Mouse (Mus musculus): Measurements from ENCODE around the gene Lrrc4c.

DNA sequence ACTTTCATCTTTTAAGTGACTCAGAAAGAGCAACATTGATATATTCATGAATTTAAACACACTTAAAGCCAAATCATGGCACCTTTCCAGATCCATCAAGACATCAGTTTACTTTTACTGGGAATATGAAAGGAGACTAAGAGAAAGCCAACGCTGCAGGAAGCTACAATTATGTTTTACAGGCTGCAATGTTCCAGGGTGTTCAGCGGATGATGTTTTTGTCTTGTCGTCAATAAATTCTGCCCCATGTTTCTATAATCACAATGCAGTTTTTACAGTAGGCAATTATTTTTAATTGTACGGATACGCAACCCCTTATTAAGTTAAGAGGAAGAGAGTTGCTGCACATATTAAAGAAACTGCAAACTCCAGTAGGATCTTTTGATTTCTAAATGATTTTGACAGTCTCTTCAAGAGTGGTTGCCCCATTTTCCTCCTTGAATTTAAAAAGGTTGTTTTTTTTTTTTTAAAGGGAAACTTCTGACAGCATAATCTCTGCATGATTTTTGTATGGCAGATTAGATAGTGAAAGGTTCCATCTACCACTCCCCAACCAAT lies 532.9 kb downstream of the Lrrc4c start:
- TF ChIP-seq EP300 (IDR thresholded peaks at IDR 0.05; ENCODE audit: insufficient read depth, low read depth, low read length) (no peak), CTCF (IDR thresholded peaks at IDR 0.05; ENCODE audit: low read depth, low read length) (no peak)

Measured in ES-Bruce4 (cell line).